Mouse (Mus musculus) megakaryocyte, embryonic 14.5 days (primary cell): ENCODE data around the gene Wnk2. TPM values are rescaled to one million over a fixed set of nuclear protein-coding genes. Genes with fewer than 3 reads are reported as not detected.
"Not testable (repeated sequence)": the region's sequence is repeated elsewhere in the genome, so short reads cannot be mapped to it uniquely, and the experiment has no call there.

Experiments
- H3K27me3 ChIP-seq: replicated peaks from 2 replicates; pipeline ENCODE3; 2012; ENCODE audit warnings: inconsistent platforms
- H3K36me3 ChIP-seq: replicated peaks from 2 replicates; pipeline ENCODE3; 2012; ENCODE audit warnings: low read length, inconsistent platforms, mixed read lengths
- H3K4me1 ChIP-seq: 2 replicates; pipeline ENCODE4 v1.6.1; 2012; ENCODE audit warnings: inconsistent platforms
- H3K4me3 ChIP-seq: replicated peaks from 2 replicates; pipeline ENCODE3; 2012; ENCODE audit warnings: moderate library complexity, mild to moderate bottlenecking, inconsistent platforms
- H3K9me3 ChIP-seq: 2 replicates; pipeline ENCODE4 v1.6.1; 2012; ENCODE audit warnings: inconsistent platforms
- FLI1 ChIP-seq: IDR thresholded peaks from 2 replicates; pipeline ENCODE4 v1.6.1; 2012; ENCODE audit warnings: low read length, inconsistent platforms, mixed read lengths
- GATA1 ChIP-seq: IDR thresholded peaks from 3 replicates; pipeline ENCODE4 v1.6.1; 2012; ENCODE audit warnings: mixed read lengths, low read length, inconsistent platforms, borderline replicate concordance
- polyA plus RNA-seq: library from polyadenylated mRNA; stranded (reverse); fragments of >175 nt; gene quantifications from 2 replicates; pipeline ENCODE4 v1.2.3, GENCODE M21; 2012; ENCODE audit warnings: low replicate concordance; ENCODE audit not compliant: insufficient read depth

Wnk2 gene
- polyA plus RNA-seq, 1 experiment = 0.02 TPM

DNA sequence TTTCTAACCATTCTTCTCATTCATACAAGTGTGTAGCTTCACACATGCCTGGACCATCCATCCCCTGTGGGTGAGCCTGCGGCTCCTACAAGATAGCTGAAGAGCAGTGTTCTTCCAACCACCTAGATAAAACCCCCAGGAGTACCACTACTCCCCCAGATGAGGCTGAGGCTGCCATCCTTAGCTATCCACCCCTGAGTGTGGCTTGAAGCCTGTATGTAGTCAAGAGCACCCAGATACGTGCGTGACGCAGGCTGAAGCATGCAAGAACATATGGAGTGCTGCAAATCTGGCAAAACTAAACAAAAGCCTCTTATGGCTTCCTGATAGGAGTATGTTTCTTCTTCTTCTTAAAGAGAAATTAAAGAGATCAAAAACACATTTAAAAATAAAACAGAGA lies 78.4 kb downstream of the Wnk2 start:
- TF ChIP-seq GATA1 (no peak), FLI1 (no peak)
- Histone ChIP-seq H3K4me1 (no peaks in the 10 kb centered on the region), H3K9me3 (no peaks in the 10 kb centered on the region), H3K36me3 (no peaks in the 10 kb centered on the region), H3K27me3 (peaks cover 70% of the 10 kb centered on the region), H3K4me3 (no peak overlapping the region)

- no peaks in the 10 kb centered on the region for H3K4me1 ChIP-seq
- no peaks in the 10 kb centered on the region for H3K36me3 ChIP-seq
- no peaks in the 10 kb centered on the region for H3K9me3 ChIP-seq
- no peak overlapping the region for H3K4me3 ChIP-seq
- H3K27me3 ChIP-seq = peaks cover 63% of the 10 kb centered on the region
- TF ChIP-seq FLI1 (no peak), GATA1 (no peak)
These were observed 83.6 kb downstream of the Wnk2 start for GRCm38 (mm10) chr13:49064257-49064656.

DNA sequence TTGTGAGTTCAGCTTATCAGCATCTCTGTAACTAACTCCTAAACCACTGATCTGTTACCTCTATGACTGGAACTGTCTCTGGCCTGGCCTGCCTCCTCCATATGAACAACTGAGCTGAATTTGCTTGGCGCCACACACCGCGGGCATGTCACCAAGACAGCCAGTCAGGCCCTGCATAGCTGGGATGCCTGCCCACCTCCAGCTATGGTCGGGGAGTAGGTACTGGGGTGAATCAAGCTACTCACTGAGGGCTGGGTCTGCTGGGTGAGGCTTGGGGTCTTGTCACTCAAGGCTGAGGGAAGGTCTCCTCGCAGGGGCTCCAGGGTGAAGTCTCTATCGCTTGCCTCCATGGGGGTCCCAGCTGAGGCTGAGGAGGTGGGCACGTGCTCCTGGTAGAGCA lies 87.4 kb downstream of the Wnk2 start:
- TF ChIP-seq GATA1 = no peak
- no peak for TF ChIP-seq FLI1
- H3K9me3 ChIP-seq = no peaks in the 10 kb centered on the region
- H3K4me3 ChIP-seq = no peak overlapping the region
- no peaks in the 10 kb centered on the region for H3K36me3 ChIP-seq
- H3K27me3 ChIP-seq = peaks cover 53% of the 10 kb centered on the region
- H3K4me1 ChIP-seq = no peaks in the 10 kb centered on the region; the same call in 1 of the 2 replicates

DNA sequence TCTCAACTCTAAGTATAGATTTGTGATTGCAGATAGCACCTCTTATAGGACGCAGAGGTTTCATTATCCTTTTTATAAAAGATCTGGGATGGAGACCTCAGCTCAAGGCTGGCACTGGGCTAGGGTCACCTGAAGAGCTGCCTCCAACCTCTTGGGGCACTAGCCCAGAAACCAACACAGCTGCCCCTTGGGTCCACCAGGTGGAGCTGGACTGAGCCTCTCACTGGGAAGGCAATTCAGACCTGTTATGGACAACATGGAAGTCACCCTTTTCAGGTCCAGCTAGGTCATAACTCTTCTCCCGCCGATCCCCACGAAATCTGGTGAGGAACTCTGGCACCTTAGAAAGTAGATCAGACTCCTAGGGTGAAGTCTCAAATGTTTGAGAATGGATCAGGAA lies 89.3 kb downstream of the Wnk2 start:
- Histone ChIP-seq H3K27me3 (peaks cover 53% of the 10 kb centered on the region), H3K36me3 (no peaks in the 10 kb centered on the region), H3K9me3 (no peaks in the 10 kb centered on the region), H3K4me1 (no peaks in the 10 kb centered on the region; the same call in 1 of the 2 replicates), H3K4me3 (no peak overlapping the region)
- no peak for TF ChIP-seq GATA1
- no peak for TF ChIP-seq FLI1

- Histone ChIP-seq H3K9me3 (no peaks in the 10 kb centered on the region), H3K4me3 (no peak overlapping the region), H3K27me3 (peaks cover 52% of the 10 kb centered on the region), H3K36me3 (no peaks in the 10 kb centered on the region), H3K4me1 (peaks cover 3% of the 10 kb centered on the region; the same call in 1 of the 2 replicates)
- TF ChIP-seq FLI1 (no peak), GATA1 (no peak)
These were observed 91.5 kb downstream of the Wnk2 start for GRCm38 (mm10) chr13:49056304-49056703.

- not testable (repeated sequence) for H3K4me1 ChIP-seq, H3K9me3 ChIP-seq, H3K4me3 ChIP-seq, H3K36me3 ChIP-seq
- H3K27me3 ChIP-seq = peaks cover 49% of the 10 kb centered on the region
These were observed 93.1 kb downstream of the Wnk2 start for GRCm38 (mm10) chr13:49054753-49055152.

DNA sequence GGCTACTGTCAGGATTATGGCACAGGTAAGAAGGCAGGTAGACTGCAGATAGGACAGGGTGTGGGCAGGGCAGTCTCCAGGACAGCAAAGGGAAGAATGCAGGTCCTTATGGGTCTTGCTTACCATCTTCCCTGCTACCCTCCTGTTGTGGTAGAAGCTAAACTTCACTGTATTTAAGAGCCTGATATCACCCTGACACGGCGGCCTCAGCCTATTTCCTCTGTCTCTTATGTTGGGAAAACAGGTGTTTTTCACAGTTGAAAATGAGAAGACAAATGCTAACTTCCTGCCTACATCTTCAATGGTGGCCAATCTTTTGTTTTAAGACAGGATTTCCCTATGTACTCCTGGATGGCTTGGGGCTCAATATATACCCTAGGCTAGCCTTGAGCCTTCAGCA lies 94.5 kb downstream of the Wnk2 start:
- no peak for TF ChIP-seq GATA1
- no peak for TF ChIP-seq FLI1
- Histone ChIP-seq H3K36me3 (no peaks in the 10 kb centered on the region), H3K27me3 (peaks cover 55% of the 10 kb centered on the region), H3K4me3 (no peak overlapping the region), H3K4me1 (peaks cover 3% of the 10 kb centered on the region; the same call in 1 of the 2 replicates), H3K9me3 (no peaks in the 10 kb centered on the region)

- Histone ChIP-seq H3K9me3 (peaks cover 2% of the 10 kb centered on the region; the same call in 1 of the 2 replicates), H3K36me3 (no peaks in the 10 kb centered on the region), H3K4me3 (no peak overlapping the region), H3K27me3 (peaks cover 56% of the 10 kb centered on the region), H3K4me1 (peaks cover 3% of the 10 kb centered on the region; the same call in 1 of the 2 replicates)
- TF ChIP-seq GATA1 (no peak), FLI1 (no peak)
These were observed 95.3 kb downstream of the Wnk2 start for GRCm38 (mm10) chr13:49052512-49052911.

GRCm38 (mm10) chr13:49047393-49047792 lies 100.4 kb downstream of the Wnk2 start:
- Histone ChIP-seq H3K4me1 (no peaks in the 10 kb centered on the region; the same call in 1 of the 2 replicates), H3K36me3 (no peaks in the 10 kb centered on the region), H3K27me3 (peaks cover 68% of the 10 kb centered on the region), H3K4me3 (no peak overlapping the region), H3K9me3 (peaks cover 12% of the 10 kb centered on the region)
- no peak for TF ChIP-seq GATA1
- TF ChIP-seq FLI1 = no peak

DNA sequence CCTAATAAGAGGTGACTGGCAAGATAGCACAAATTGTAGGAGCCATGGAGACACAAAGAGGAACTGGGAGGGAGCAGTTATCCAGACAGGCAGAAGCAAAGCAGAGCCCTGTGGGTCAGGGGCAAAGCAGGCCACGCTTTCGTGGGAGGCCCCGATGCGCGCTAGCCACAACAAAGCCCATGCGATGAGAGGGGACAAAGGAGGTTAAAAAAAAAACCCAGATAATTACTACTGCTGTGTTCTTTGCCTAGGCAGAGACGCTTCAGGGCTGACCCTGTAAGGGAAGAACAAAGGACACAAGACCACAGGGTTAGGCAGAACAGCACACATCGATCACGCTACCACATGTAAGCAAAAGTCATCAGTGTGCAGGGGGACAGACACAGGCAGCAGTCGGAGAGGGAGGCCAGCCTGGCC lies 103.7 kb downstream of the Wnk2 start:
- no peaks in the 10 kb centered on the region for H3K4me1 ChIP-seq
- H3K36me3 ChIP-seq = no peaks in the 10 kb centered on the region
- TF ChIP-seq FLI1 = no peak
- TF ChIP-seq GATA1 = no peak
- H3K9me3 ChIP-seq = peaks cover 12% of the 10 kb centered on the region
- H3K4me3 ChIP-seq = no peak overlapping the region
- H3K27me3 ChIP-seq = peaks cover 54% of the 10 kb centered on the region

DNA sequence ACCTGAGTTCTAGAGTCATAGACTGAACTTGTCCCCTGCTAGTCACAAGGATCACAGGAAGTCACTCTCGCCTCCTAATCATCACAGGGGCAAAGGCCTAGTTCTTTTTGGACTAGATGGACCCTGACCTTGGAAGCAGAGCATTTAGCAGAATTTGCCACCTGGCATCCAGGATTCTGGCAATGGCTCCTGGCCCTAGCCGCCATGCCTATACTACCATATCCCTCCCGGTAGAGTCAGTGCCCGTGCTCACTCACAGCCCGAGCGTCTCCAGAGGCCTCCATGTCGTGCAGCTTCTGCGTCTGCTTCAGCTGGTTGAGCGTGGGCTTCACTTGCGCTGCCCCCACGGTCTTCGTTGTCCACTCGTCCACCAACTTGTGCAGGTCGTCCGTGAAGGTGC lies 105.4 kb downstream of the Wnk2 start:
- H3K27me3 ChIP-seq = peaks cover 56% of the 10 kb centered on the region
- no peaks in the 10 kb centered on the region for H3K36me3 ChIP-seq
- no peak for TF ChIP-seq FLI1
- no peak for TF ChIP-seq GATA1
- no peaks in the 10 kb centered on the region for H3K4me1 ChIP-seq
- no peak overlapping the region for H3K4me3 ChIP-seq
- peaks cover 8% of the 10 kb centered on the region for H3K9me3 ChIP-seq
